Comparison of ENCODE assay signal across 21 mouse cellular contexts in the genomic region with DNA sequence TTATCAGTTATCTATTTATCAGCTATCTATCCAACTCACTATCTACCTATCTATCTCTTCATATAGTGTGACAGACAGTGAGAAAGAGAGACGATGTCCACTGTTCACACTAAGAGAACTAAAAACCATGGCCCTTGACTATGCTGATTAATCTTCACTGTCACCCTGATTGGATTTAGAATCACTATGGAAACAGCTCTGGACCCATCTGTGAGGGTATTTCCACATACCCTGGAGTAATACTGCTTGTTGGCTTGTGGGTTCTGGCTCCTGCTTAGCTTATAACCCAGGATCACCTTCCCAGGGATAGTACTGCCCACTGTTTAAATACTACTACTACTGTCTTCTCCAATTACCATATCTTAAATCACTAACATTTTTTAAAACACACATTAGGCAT.
"Had no signal": no experiment of that assay in that cellular context is flagged by ENCODE, and none has a peak within 500 bp of the region (broad histone marks: within the 10 kb centered on the region; RNA-seq: fewer than 3 reads in every experiment).

No protein-coding gene starts in this region.

- H3K9ac ChIP-seq: limb, embryonic 12.5 days; limb, embryonic 15.5 days; liver, embryonic 12.5 days; liver, embryonic 15.5 days; neural tube, embryonic 12.5 days; neural tube, embryonic 15.5 days had no signal

- H3K27ac ChIP-seq: kidney, postnatal 0 days; limb, embryonic 12.5 days; limb, embryonic 15.5 days; liver, embryonic 12.5 days; liver, embryonic 15.5 days; neural tube, embryonic 12.5 days; stomach, postnatal 0 days had no signal

- DNase-seq: kidney, adult 2 months; kidney, postnatal 25 days; left cerebral cortex, postnatal 4 days; lung, adult 18-20 months; lung, postnatal 14 days; lung, postnatal 4 days; right cerebral cortex, adult 18-20 months; right cerebral cortex, postnatal 14 days; right cerebral cortex, postnatal 4 days; thymus, adult 2 months; thymus, postnatal 14 days; thymus, postnatal 4 days had no signal

- H3K36me3 ChIP-seq: limb, embryonic 12.5 days; limb, embryonic 15.5 days; liver, embryonic 12.5 days; liver, embryonic 15.5 days; neural tube, embryonic 12.5 days; neural tube, embryonic 15.5 days had no signal

- H3K9me3 ChIP-seq: limb, embryonic 12.5 days; limb, embryonic 15.5 days; liver, embryonic 12.5 days; liver, embryonic 15.5 days; neural tube, embryonic 12.5 days; neural tube, embryonic 15.5 days had no signal

- H3K4me2 ChIP-seq: limb, embryonic 12.5 days; limb, embryonic 15.5 days; liver, embryonic 12.5 days; liver, embryonic 15.5 days had no signal

- H3K4me3 ChIP-seq: limb, embryonic 12.5 days; limb, embryonic 15.5 days; liver, embryonic 12.5 days; liver, embryonic 15.5 days; neural tube, embryonic 12.5 days; neural tube, embryonic 15.5 days had no signal

- H3K27me3 ChIP-seq: limb, embryonic 12.5 days; limb, embryonic 15.5 days; liver, embryonic 12.5 days; liver, embryonic 15.5 days; neural tube, embryonic 12.5 days; neural tube, embryonic 15.5 days had no signal

- ATAC-seq: intestine, postnatal 0 days; liver, embryonic 12.5 days had no signal

- H3K4me1 ChIP-seq: liver, embryonic 12.5 days had no signal
